Mouse (Mus musculus) heart, embryonic 16.5 days (tissue): ENCODE measurements around the gene Sorcs1. TPM values are rescaled to one million over a fixed set of nuclear protein-coding genes. Genes with fewer than 3 reads are reported as not detected.

Source experiments
- ATAC-seq: fragments of 200-750 bp; cut with Nextera tagmentation; replicated peaks from 2 replicates; pipeline ENCODE4 v1.8.0; 2017; ENCODE audit warnings: moderate number of reproducible peaks; ENCODE audit not compliant: insufficient read depth, low FRiP score; ENCODE audit errors: extremely low read depth
- H3K27ac ChIP-seq: fragments of 300-500 bp; sonication (generic); 2 replicates; pipeline ENCODE4 v1.5.1; 2014; ENCODE audit warnings: mild to moderate bottlenecking, low read length, control low read depth, moderate library complexity
- H3K27me3 ChIP-seq: fragments of 300-500 bp; sonication (generic); 2 replicates; pipeline ENCODE4 v1.6.1; 2014; ENCODE audit warnings: low read length, mixed read lengths; ENCODE audit not compliant: control insufficient read depth, insufficient read depth
- H3K36me3 ChIP-seq: fragments of 300-500 bp; sonication (generic); 2 replicates; pipeline ENCODE4 v1.6.1; 2014; ENCODE audit not compliant: control insufficient read depth, insufficient read depth
- H3K4me1 ChIP-seq: fragments of 300-500 bp; sonication (generic); 2 replicates; pipeline ENCODE4 v1.6.1; 2014; ENCODE audit warnings: low read length, mixed read lengths; ENCODE audit not compliant: control insufficient read depth, insufficient read depth
- H3K4me2 ChIP-seq: fragments of 300-500 bp; sonication (generic); 2 replicates; pipeline ENCODE4 v1.6.1; 2014; ENCODE audit warnings: low read depth, mild to moderate bottlenecking, control low read depth, low read length
- H3K4me3 ChIP-seq: fragments of 300-500 bp; sonication (generic); 2 replicates; pipeline ENCODE4 v1.5.1; 2014; ENCODE audit warnings: mild to moderate bottlenecking, control low read depth, low read length
- H3K9ac ChIP-seq: fragments of 300-500 bp; sonication (generic); 2 replicates; pipeline ENCODE4 v1.6.1; 2014; ENCODE audit warnings: low read length, control low read depth
- H3K9me3 ChIP-seq: fragments of 300-500 bp; sonication (generic); replicated peaks from 2 replicates; pipeline ENCODE4 v1.6.1; 2016; ENCODE audit warnings: low read length; ENCODE audit not compliant: control insufficient read depth
- WGBS: fragments of 180-500 bp; shearing (Covaris S2); extraction: QIAGEN DNeasy Blood & Tissue Kit; methylation state at CpG from one replicate; pipeline ENCODE4 v1.1.7; 2014; 5-methylcytosine and 5-hydroxymethylcytosine counted together
- microRNA-seq: library from miRNA; unstranded; fragments of <30 nt; microRNA quantifications from one replicate; pipeline ENCODE4, GENCODE M21; 2017
- polyA plus RNA-seq: library from polyadenylated mRNA; unstranded; fragments of >200 nt; fragmentation: Nextera tagmentation; extraction: Ambion mirVana; gene quantifications from 2 replicates; pipeline ENCODE4 v1.2.1, GENCODE M21; 2015

Sorcs1 gene
- polyA plus RNA-seq, 1 experiment from 2014 or later = 0.43 TPM

- Histone ChIP-seq H3K9me3 (no peaks in the 10 kb centered on the region), H3K4me3 (no peak overlapping the region), H3K9ac (no peak overlapping the region), H3K27me3 (no peaks in the 10 kb centered on the region), H3K36me3 (no peaks in the 10 kb centered on the region), H3K27ac (no peak overlapping the region), H3K4me2 (no peak overlapping the region), H3K4me1 (no peaks in the 10 kb centered on the region)
- ATAC-seq = no peak
- WGBS = 66% methylated on average over 4 of the region's 4 CpGs
Observed at GRCm38 (mm10) chr19:50105842-50106585, 572.4 kb downstream of the Sorcs1 start.

Small RNA genes lying within 50 kb of the gene (microRNA-seq; reads per million reads assigned to microRNA genes)
- gene Gm27749 = not detected
